In genomic region chr1:161034435-161035280, GRCm38 (mm10) we compare ENCODE assay signal across 8 mouse cellular contexts. TPM values are rescaled to one million over a fixed set of nuclear protein-coding genes. Genes with fewer than 3 reads are reported as not detected.
DNase-seq lines count a peak whose midpoint lies in the region; ATAC-seq lines count a peak whose summit lies in the region.

Gene Zbtb37 (minus strand): TSS chr1:161034849.

- H3K27ac ChIP-seq in hindbrain, embryonic 12.5 days: peak within 1 kb of the TSS; percentile 87

- peaks cover 46% of the 10 kb centered on the region for H3K36me3 ChIP-seq in hindbrain, embryonic 12.5 days

- H3K4me2 ChIP-seq in hindbrain, embryonic 12.5 days (replicated peaks): peak within 1 kb of the TSS; percentile 89

- peaks cover 23% of the 10 kb centered on the region for H3K4me1 ChIP-seq in hindbrain, embryonic 12.5 days

- DNase-seq in Muller cell, postnatal 12 days (ENCODE audit: inconsistent ontology term): peak; percentile 100
- DNase-seq in cerebellum, adult 9-11 months: peak; percentile 98
- peak; percentile 97 to 98 for DNase-seq in frontal cortex, adult 2 months (ENCODE audit: extremely low spot score in 1 of 2, low spot score in 1 of 2)
- peak; percentile 97 to 99 for DNase-seq in layer of hippocampus, postnatal 14 days (ENCODE audit: low spot score in 2 of 2)
- DNase-seq in lung, postnatal 14 days: peak; percentile 99
- DNase-seq in retina, adult 2 months (ENCODE audit: low read depth, low spot score): peak; percentile 97
- DNase-seq in thymus, postnatal 36 days: peak; percentile 100

- peak within 1 kb of the TSS; percentile 93 for H3K9ac ChIP-seq in hindbrain, embryonic 12.5 days

- WGBS in hindbrain, embryonic 12.5 days: under 1% methylated on average over 65 of the region's 76 CpGs

- H3K9me3 ChIP-seq in hindbrain, embryonic 12.5 days (replicated peaks): no peaks in the 10 kb centered on the region

- peak; percentile 94 for ATAC-seq in hindbrain, embryonic 12.5 days (ENCODE audit: low FRiP score)

- H3K27me3 ChIP-seq in hindbrain, embryonic 12.5 days: no peaks in the 10 kb centered on the region

- peak within 1 kb of the TSS; percentile 81 for H3K4me3 ChIP-seq in hindbrain, embryonic 12.5 days

RNA-seq across cellular contexts. Expression of gene Zbtb37, which starts in this region (rescaled TPM):
- 5.4 TPM in 2 replicates for polyA plus RNA-seq in frontal cortex, adult 2 months (2012; rRNA removed)
- polyA plus RNA-seq in hindbrain, embryonic 12.5 days (2016; fragmentation: Nextera tagmentation; extraction: Ambion mirVana): 9.6 and 11.4 TPM in 2 replicates
- 10 to 100 TPM; 15.7 to 19.2 TPM for total RNA-seq in layer of hippocampus, postnatal 14 days (2021)

Comparison
In these comparisons a context has a peak if more than half of its experiments do, and no peak if none do; other contexts are left out.
1. Peak in every context shown above with its lines: DNase-seq, ATAC-seq, H3K4me3 ChIP-seq and H3K27ac ChIP-seq.